Mouse (Mus musculus) brain, embryonic 14.5 days (tissue): ENCODE data around the gene Tpr. TPM values are rescaled to one million over a fixed set of nuclear protein-coding genes. Genes with fewer than 3 reads are reported as not detected.
A peak's percentile ranks its signal among the peaks of the same experiment; 100 is the strongest.

ENCODE experiments used
- DNase-seq: peaks from one replicate; pipeline ENCODE4 v3.0.0-alpha.2; 2011; ENCODE audit warnings: low read depth
- CTCF ChIP-seq: fragments of 200-500 bp; IDR thresholded peaks from 2 replicates; pipeline ENCODE4 v1.5.1; 2012; ENCODE audit warnings: inconsistent platforms, mild to moderate bottlenecking, moderate library complexity, borderline replicate concordance; ENCODE audit not compliant: insufficient read depth, insufficient read length; ENCODE audit errors: extremely low read depth
- POLR2A ChIP-seq: fragments of 200-500 bp; IDR thresholded peaks from 2 replicates; pipeline ENCODE4 v1.6.1; 2012; ENCODE audit warnings: mild to moderate bottlenecking, inconsistent platforms, borderline replicate concordance; ENCODE audit not compliant: poor library complexity, insufficient read depth, insufficient read length, severe bottlenecking; ENCODE audit errors: extremely low read depth
- polyA plus RNA-seq: library from polyadenylated mRNA; depleted of rRNA; stranded (reverse); fragments of >200 nt; gene quantifications from 2 replicates; pipeline ENCODE4 v1.2.3, GENCODE M21; 2012; rRNA removed

The Tpr gene
- polyA plus RNA-seq, 1 experiment: 111 TPM

DNA sequence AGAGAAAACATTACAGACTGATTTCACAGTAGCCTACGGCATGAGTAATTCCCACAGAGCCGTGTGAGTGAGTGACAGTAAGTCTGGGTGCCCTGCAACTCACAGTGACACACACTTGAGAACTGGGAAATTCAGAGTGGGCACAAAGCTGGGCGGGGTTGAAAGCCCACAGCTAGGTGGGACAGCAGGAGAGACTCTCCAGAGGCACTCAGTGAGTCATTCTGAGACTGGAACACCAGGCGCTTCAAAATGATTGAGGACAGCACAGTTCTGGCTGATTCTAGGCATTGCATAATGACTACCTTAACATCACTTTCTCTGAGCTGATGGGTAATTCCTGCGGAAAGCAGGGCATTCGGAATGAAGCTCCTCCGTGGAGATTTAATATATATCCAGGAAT is 79.9 kb downstream of the Tpr start:
- DNase-seq: no peak
- no peak for TF ChIP-seq CTCF
- no peak for TF ChIP-seq POLR2A

DNA sequence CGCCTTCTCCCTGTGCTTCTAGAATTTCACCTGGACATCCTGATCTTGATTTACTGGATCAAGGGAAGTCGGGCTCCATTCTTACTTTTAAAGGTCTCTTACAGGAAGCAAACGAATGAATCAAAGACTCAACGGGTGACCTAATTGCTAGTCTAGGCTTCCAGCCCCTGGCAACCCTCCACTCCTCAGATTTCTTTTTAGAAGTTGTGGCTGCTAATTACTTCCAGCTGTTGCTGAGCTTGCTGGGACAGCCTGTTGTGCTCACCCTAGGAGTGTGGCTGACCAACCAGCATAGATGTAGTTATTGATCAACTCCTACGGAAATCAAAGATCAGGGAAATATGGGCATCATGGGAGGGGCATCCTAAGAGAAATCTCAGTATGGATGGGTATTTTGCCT is 88.0 kb downstream of the Tpr start:
- TF ChIP-seq CTCF (no peak), POLR2A (no peak)
- no peak for DNase-seq

DNA sequence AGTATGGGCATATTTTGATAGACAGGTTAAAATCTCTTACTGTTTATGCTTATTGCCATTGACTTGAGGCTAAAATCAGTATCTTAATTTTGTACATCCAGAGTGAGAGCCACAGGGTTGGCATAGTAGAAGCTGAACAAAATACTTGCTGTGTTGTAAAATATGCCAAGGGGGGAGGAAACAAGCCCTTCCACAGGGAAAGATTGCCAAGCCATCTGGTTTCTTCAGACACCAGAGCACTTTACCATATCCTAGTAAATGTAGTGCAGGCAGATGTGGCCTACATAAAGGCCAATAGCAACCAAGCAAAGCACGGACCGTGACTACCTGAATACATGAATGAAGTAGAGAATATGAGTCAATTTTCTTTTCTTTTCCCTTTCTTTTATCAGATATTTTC is 96.5 kb downstream of the Tpr start:
- DNase-seq: peak; percentile 31
- TF ChIP-seq CTCF (no peak), POLR2A (no peak)

DNA sequence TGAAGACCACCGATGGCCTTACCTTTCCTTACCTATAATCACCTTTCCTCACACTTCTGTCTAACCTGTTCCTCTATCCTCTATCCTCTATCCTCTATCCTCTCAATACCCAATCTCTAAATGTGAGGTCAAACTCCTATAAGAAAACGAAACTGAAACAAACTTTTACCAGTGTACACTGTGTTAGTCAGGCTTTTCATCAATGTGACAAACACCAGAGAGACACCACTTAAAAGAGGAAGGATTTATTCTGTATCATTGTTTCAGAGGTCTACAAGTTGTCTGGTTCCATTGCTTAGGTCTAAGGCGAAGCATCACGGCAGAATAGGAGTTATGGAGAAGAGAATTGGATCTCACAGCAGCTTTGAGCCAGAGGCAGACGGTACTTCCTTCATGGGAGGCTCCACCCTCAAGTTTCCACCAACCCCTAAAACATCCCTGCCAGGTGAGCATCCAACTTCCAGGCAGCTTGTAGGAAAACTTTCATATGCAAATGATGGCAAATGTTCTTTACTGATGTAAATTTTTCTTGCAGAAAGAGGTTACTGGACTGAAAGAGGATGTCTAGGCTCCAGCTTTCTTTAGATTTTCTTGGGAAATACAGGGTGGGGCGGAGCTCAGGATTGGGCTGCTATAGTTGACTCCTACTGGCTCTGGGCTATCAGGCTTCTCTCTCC is 104.1 kb downstream of the Tpr start:
- TF ChIP-seq CTCF (no peak), POLR2A (no peak)
- DNase-seq: no peak

- no peak for DNase-seq
- no peak for TF ChIP-seq CTCF
Measured at GRCm38 (mm10) chr1:150497690-150498089, 105.1 kb downstream of the Tpr start.

- no peak for DNase-seq
- TF ChIP-seq CTCF (no peak), POLR2A (no peak)
Measured at GRCm38 (mm10) chr1:150498177-150498576, 105.5 kb downstream of the Tpr start.

Other genes starting within 250 kb of the Tpr start
- gene Pdc, start 73.4 kb upstream of the Tpr start, polyA plus RNA-seq: not detected in 2 replicates
- 19.0 and 21.0 TPM in 2 replicates for gene Odr4, start 242 bp downstream of the Tpr start, polyA plus RNA-seq
- gene Prg4, start 73.3 kb downstream of the Tpr start, polyA plus RNA-seq: 0.16 and 0.20 TPM in 2 replicates